Mouse (Mus musculus) lung, postnatal 0 days (tissue): ENCODE data around the gene Adam15. TPM values are rescaled to one million over a fixed set of nuclear protein-coding genes. Genes with fewer than 3 reads are reported as not detected.
A peak's percentile ranks its signal among the peaks of the same experiment; 100 is the strongest.

Source experiments
- ATAC-seq: fragments of 200-750 bp; cut with Nextera tagmentation; 2 replicates; pipeline ENCODE4 v1.8.0; 2017; ENCODE audit warnings: moderate library complexity
- DNase-seq: peaks from one replicate; pipeline ENCODE4 v3.0.0-alpha.2; 2016; ENCODE audit warnings: low spot score
- H3K27ac ChIP-seq: fragments of 300-500 bp; sonication (generic); 2 replicates; pipeline ENCODE4 v1.5.1; 2014; ENCODE audit warnings: antibody characterized with exemption, mild to moderate bottlenecking, low read length, mixed read lengths
- H3K27me3 ChIP-seq: fragments of 300-500 bp; sonication (generic); replicated peaks from 2 replicates; pipeline ENCODE4 v1.6.1; 2014; ENCODE audit warnings: low read length, mixed read lengths; ENCODE audit not compliant: insufficient read depth
- H3K36me3 ChIP-seq: fragments of 300-500 bp; sonication (generic); 2 replicates; pipeline ENCODE4 v1.6.1; 2014; ENCODE audit warnings: low read length, mixed read lengths; ENCODE audit not compliant: insufficient read depth
- H3K4me1 ChIP-seq: fragments of 300-500 bp; sonication (generic); 2 replicates; pipeline ENCODE4 v1.6.1; 2014; ENCODE audit warnings: antibody characterized with exemption, low read depth, low read length, mixed read lengths; ENCODE audit not compliant: insufficient read depth
- H3K4me2 ChIP-seq: fragments of 300-500 bp; sonication (generic); replicated peaks from 2 replicates; pipeline ENCODE4 v1.6.1; 2014; ENCODE audit warnings: low read depth, mild to moderate bottlenecking, low read length, moderate library complexity, mixed read lengths
- H3K4me3 ChIP-seq: fragments of 300-500 bp; sonication (generic); 2 replicates; pipeline ENCODE4 v1.5.1; 2014; ENCODE audit warnings: low read depth, low read length
- H3K9ac ChIP-seq: fragments of 300-500 bp; sonication (generic); replicated peaks from 2 replicates; pipeline ENCODE4 v1.6.1; 2014; ENCODE audit warnings: low read depth, mild to moderate bottlenecking
- H3K9me3 ChIP-seq: fragments of 300-500 bp; sonication (generic); 2 replicates; pipeline ENCODE4 v1.6.1; 2016; ENCODE audit warnings: low read length, mixed read lengths
- CTCF ChIP-seq: IDR thresholded peaks from 2 replicates; pipeline ENCODE4 v1.5.1; 2016; ENCODE audit warnings: antibody characterized with exemption, mild to moderate bottlenecking
- EP300 ChIP-seq: IDR thresholded peaks from 2 replicates; pipeline ENCODE4 v1.6.1; 2016; ENCODE audit warnings: antibody characterized with exemption, mild to moderate bottlenecking, control low read depth
- WGBS: fragments of 180-500 bp; shearing (Covaris S2); extraction: QIAGEN DNeasy Blood & Tissue Kit; methylation state at CpG from one replicate; pipeline ENCODE4 v1.1.7; 2014; 5-methylcytosine and 5-hydroxymethylcytosine counted together
- polyA plus RNA-seq: library from polyadenylated mRNA; unstranded; fragments of >200 nt; fragmentation: Nextera tagmentation; extraction: Ambion mirVana; gene quantifications from 2 replicates; pipeline ENCODE4 v1.2.1, GENCODE M21; 2015

The Adam15 gene
- polyA plus RNA-seq, 1 experiment from 2014 or later = 177 TPM

DNA sequence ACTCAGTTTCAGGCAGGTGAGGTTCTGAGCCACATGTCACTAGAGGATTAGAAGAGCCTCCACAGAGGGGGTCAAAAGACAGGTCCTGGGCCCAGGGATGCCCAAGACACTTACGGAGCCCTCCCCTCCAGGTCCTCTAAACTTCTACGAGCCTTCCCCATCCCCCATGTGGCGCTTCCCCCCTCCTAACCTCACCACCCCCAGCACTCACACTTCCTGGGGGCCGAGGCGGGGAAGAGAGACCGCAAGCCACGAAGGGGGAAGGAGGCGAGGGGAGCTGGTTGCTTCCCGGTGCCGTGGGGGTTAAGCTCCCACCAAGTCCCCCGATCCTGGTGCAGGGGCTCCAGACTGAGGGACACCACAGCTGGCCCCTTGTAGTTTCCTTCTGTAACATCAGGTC, 35.7 kb upstream of the Adam15 start:
- no peak for TF ChIP-seq CTCF
- TF ChIP-seq EP300 = no peak
- Histone ChIP-seq H3K36me3 (peaks cover 8% of the 10 kb centered on the region; the same call in 1 of the 2 replicates), H3K9me3 (no peaks in the 10 kb centered on the region), H3K4me3 (no peak overlapping the region), H3K27me3 (no peaks in the 10 kb centered on the region), H3K27ac (no peak overlapping the region), H3K4me2 (no peak overlapping the region), H3K4me1 (peaks cover 18% of the 10 kb centered on the region), H3K9ac (0 out of 2 replicates have a peak overlapping the region, but pooled peaks have one; percentile 6)
- DNase-seq (no peak), ATAC-seq (no peak)
- WGBS = 45% methylated on average over 10 of the region's 11 CpGs

DNA sequence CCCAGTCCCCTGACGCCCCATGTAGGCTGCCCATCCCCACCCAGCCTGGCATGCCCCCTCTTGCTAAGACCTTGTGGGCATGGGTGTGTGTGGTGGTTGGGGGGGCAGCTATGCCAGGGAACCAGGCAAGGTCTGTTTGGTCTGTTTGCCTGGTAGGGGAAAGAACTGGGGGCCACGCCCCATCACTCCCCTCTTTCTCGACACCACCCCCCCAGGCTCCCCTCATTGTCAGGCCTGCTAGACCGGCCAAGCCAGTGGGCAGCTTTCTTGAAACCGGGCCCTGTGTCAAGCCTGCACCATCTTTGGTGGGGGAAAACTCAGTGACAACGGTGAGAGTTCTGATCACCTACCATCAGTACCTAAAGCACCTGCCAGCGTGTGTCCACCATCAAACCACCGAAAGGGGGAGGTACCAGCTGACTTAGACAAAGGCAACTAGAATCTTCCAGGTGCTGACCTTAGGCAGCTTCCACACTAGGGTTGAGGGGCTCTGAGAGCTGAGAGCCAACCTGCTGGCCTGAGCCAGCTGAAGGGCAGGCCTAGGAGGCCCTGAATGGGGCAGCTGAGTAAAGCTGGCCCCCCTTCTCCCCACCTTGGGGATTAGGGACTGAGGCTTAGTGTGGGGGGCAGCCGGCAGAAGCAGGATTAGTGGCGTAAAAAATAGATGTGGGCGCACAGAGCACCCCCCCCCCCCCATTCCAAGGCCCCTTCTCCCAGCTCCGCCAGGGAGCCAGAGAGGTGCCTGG, 34.7 kb upstream of the Adam15 start:
- Histone ChIP-seq H3K9ac (no peak overlapping the region), H3K4me3 (no peak overlapping the region), H3K4me2 (0 out of 2 replicates have a peak overlapping the region, but pooled peaks have one; percentile 8), H3K4me1 (peaks cover 10% of the 10 kb centered on the region; the same call in 1 of the 2 replicates), H3K27me3 (no peaks in the 10 kb centered on the region), H3K27ac (0 out of 2 replicates have a peak overlapping the region, but pooled peaks have one; percentile 51), H3K36me3 (peaks cover 8% of the 10 kb centered on the region; the same call in 1 of the 2 replicates), H3K9me3 (no peaks in the 10 kb centered on the region)
- ATAC-seq = no peak
- WGBS = 52% methylated on average over 9 of the region's 12 CpGs
- no peak for DNase-seq
- TF ChIP-seq CTCF (no peak), EP300 (no peak)

DNA sequence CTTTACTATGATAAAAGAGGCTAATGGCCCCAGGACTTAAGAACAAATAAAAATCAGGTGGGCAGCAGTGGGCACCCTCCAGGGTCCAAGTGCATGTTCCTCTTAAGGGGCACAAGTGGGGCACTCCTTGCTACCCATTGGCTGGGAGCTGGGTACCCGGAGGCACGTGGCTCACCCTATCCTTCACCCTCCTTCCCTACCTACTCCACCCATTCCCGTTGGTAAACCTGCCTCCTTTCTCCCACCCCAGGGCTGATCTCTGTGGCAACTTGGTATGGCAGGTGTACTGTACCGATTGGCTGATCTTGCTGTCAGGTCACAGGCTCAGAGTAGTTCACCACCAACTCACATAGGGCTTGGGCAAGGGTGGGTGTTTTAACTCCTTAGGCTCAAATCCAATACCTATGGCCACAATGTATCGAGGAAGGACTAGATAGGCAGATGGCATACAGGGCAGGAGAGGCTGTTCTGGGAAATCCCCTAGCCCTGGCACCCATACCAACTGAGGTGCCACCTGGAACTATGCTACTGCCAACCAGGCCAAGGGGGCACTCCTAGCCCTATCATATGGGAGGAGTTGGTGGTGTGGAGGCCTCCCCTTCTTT, 34.0 kb upstream of the Adam15 start:
- DNase-seq = peak; percentile 62

DNA sequence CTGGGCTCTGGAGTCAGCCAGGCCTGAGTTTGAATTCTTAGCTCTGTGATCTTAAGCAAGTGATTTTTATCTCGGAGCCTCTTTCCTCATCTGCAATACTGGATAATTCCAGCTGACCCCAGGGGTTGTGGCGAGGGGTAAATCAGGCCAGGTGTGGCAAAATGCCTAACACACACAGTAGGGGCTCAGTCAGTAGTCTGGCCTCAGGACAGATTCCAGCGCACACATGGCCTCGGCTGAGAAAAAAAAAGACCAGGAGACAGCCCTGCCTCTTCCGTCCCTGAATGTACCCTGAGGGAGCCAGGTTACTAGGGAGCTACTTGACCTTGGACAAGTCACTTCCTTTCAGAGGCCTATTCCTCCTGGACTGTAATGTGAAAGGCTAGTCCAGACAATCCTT, 33.2 kb upstream of the Adam15 start:
- WGBS = 69% methylated on average over 5 of the region's 5 CpGs
- Histone ChIP-seq H3K9me3 (no peaks in the 10 kb centered on the region), H3K27ac (no peak overlapping the region), H3K9ac (no peak overlapping the region), H3K4me1 (peaks cover 15% of the 10 kb centered on the region; the same call in 1 of the 2 replicates), H3K4me3 (no peak overlapping the region), H3K4me2 (no peak overlapping the region), H3K27me3 (no peaks in the 10 kb centered on the region), H3K36me3 (peaks cover 8% of the 10 kb centered on the region; the same call in 1 of the 2 replicates)
- no peak for TF ChIP-seq EP300
- no peak for TF ChIP-seq CTCF
- DNase-seq = no peak
- no peak for ATAC-seq

More for the DNA sequence above, 34.0 kb upstream of the Adam15 start:
- peaks cover 10% of the 10 kb centered on the region; the same call in 1 of the 2 replicates for H3K4me1 ChIP-seq
- WGBS = 55% methylated on average over 5 of the region's 5 CpGs
- no peaks in the 10 kb centered on the region for H3K9me3 ChIP-seq
- peaks cover 8% of the 10 kb centered on the region; the same call in 1 of the 2 replicates for H3K36me3 ChIP-seq
- no peak overlapping the region for H3K4me2 ChIP-seq
- no peak overlapping the region for H3K9ac ChIP-seq
- peak overlapping the region; percentile 51; the same call in 1 of the 2 replicates for H3K27ac ChIP-seq
- ATAC-seq = peak; percentile 65
- TF ChIP-seq EP300 = no peak
- TF ChIP-seq CTCF = no peak
- no peaks in the 10 kb centered on the region for H3K27me3 ChIP-seq
- H3K4me3 ChIP-seq = no peak overlapping the region

DNA sequence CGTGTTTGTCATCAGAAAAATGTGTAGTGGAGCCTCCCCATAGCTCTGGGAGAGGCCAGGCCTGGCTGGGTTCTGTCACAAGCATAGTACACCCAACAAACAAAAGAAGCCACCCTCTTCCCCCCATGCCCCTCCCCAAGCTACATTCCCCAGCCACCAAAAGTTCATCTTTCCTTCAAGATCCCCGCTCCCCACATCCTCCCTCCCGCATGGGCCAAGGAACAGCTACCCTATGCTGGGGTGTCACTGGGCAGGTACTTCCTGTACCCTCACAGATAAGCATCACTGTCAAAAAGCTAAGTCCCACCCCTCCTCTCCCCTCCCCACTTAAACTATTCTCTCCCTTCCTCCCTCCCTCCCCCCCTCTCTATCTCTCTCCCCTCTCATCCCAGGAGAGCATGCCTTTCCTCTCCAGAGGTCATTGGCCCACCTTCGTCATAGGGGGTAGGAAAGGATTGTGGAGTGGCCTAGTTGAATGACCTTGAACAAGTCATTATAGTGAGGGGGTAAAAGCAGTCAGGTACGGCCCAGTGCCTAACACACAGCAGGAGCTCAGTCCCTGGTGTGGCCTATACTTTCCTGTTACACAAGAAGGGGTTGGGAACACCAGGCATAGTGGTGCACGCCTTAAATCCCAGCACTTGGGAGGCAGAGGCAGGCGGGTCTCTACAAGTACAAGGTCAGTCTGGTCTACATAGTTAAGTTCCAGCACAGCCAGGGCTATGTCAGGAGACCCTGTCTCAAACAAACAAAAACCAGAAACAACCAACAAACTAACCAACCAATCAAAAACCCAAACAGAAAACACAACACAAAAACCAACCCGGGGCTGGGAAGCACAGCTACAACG, 32.5 kb upstream of the Adam15 start:
- ATAC-seq (no peak), DNase-seq (no peak)
- H3K36me3 ChIP-seq = peaks cover 8% of the 10 kb centered on the region; the same call in 1 of the 2 replicates
- no peaks in the 10 kb centered on the region for H3K9me3 ChIP-seq
- no peak overlapping the region for H3K4me2 ChIP-seq
- H3K4me1 ChIP-seq = peaks cover 16% of the 10 kb centered on the region; the same call in 1 of the 2 replicates
- H3K27ac ChIP-seq = no peak overlapping the region
- no peak overlapping the region for H3K9ac ChIP-seq
- no peaks in the 10 kb centered on the region for H3K27me3 ChIP-seq
- TF ChIP-seq EP300 (no peak), CTCF (no peak)
- 87% methylated on average over 9 of the region's 9 CpGs for WGBS
- no peak overlapping the region for H3K4me3 ChIP-seq
